Mouse (Mus musculus): Measurements from ENCODE around the gene Stmn1. TPM values are rescaled to one million over a fixed set of nuclear protein-coding genes. Genes with fewer than 3 reads are reported as not detected.

Stmn1 gene
- polyA plus RNA-seq, 1 experiment from 2014 or later = 979 TPM

DNA sequence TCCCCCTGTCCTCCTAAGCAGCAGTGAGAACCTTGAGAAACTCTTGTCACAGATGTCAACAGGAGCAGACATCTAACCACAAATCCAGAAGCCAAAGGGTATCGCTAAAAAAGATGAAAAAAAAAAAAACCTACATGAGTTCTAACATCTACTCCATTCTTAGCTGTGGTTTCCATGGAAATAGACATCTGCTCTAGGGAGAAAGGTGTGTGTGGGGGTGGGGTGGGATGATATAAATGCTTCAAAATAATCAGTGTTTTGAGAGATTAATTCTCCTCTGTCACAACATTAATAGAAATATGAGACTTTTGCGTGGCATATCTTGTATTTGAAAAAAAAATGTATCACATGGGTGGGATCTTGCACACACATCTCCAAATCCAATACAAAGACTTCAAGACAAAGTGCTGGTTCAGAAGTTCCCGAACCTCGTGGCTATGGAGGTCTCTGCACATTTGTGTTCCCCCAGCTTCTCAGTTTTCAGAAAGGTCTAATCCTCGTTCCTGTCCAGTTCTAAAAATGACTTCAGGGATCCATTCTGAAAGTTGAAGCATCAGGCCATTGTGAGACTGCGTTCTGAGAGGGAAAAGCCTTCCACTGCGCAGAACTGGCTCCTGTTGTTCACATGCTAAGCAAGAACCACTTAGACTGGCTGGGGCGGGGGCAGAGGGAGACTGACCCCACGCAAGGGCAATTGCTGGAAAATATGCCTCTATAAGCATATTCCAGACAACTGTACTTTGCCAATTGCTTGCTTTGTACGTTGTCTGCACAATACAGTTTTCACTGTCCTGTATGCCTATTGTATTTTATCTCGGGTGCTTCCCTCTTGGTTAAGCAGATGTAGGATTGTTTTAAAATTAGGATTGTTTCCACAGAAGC is 1.5 kb upstream of the Stmn1 start:
- 73% methylated on average over 11 of the region's 11 CpGs for WGBS
- peak overlapping the region; percentile 91 for H3K9ac ChIP-seq (ENCODE audit: low read length)
- peaks cover 10% of the 10 kb centered on the region for H3K36me3 ChIP-seq (ENCODE audit: control insufficient read depth, insufficient read depth)
- H3K27ac ChIP-seq (ENCODE audit: low read length) = peak overlapping the region; percentile 69
- H3K4me1 ChIP-seq (ENCODE audit: control insufficient read depth, insufficient read depth, low read length) = peaks cover 9% of the 10 kb centered on the region
- no peaks in the 10 kb centered on the region for H3K27me3 ChIP-seq (ENCODE audit: control insufficient read depth, insufficient read depth, low read length)
- H3K9me3 ChIP-seq (replicated peaks; ENCODE audit: control insufficient read depth, low read length) = peaks cover 3% of the 10 kb centered on the region; the same call in 1 of the 2 replicates
- peak overlapping the region; percentile 96; the same call in 1 of the 2 replicates for H3K4me2 ChIP-seq (ENCODE audit: low read depth, low read length)
- peak overlapping the region; percentile 90; the same call in 1 of the 2 replicates for H3K4me3 ChIP-seq (ENCODE audit: low read length)
- ATAC-seq (replicated peaks; ENCODE audit: extremely low read depth, insufficient read depth, low FRiP score) = no peak

DNA sequence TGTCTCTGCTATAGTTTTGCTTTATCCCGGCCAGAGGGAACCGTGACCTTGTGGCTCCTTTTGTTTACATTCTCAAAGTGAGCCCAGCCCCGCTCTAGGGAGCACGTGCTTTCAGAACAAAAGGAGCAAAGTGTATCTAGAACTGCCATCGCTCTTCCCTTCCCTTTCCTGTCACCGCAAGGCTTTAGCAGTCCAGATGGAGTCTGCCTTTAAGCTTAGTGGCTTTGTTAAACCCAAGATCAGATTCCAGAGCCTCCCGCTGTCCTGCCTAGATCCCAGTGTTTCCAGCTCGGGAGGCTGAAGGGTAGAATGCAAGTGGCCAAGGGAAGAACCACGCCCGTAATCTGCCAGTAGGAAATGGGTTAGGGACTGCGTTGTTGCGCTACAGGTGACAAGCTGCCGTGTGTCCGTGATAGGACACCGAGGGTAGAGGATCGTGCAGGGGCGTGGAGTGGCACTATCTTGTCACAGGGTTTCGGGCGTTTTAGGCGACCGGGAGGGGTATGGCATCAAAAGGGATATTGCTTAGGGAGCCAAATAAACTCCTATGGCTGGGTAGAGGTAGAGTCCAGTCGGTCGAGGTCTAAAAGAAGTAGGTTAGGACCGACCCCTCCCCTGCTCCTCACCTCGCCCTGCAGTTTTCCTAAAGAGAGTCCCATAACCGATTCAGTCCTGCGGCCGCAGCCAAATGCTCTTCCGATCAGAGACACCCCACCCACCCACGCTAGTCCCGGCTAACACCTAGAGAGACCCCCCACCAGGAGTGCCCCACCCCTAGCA is 495 bp upstream of the Stmn1 start:
- H3K4me2 ChIP-seq (ENCODE audit: low read depth, low read length) = peak overlapping the region; percentile 96
- peak overlapping the region; percentile 91 for H3K9ac ChIP-seq (ENCODE audit: low read length)
- WGBS = under 1% methylated on average over 31 of the region's 31 CpGs
- H3K9me3 ChIP-seq (replicated peaks; ENCODE audit: control insufficient read depth, low read length) = peaks cover 3% of the 10 kb centered on the region; the same call in 1 of the 2 replicates
- H3K27me3 ChIP-seq (ENCODE audit: control insufficient read depth, insufficient read depth, low read length) = no peaks in the 10 kb centered on the region
- peak; percentile 3; the same call in 1 of the 2 replicates for ATAC-seq (replicated peaks; ENCODE audit: extremely low read depth, insufficient read depth, low FRiP score)
- H3K4me3 ChIP-seq (ENCODE audit: low read length) = peak overlapping the region; percentile 90
- peaks cover 18% of the 10 kb centered on the region for H3K36me3 ChIP-seq (ENCODE audit: control insufficient read depth, insufficient read depth)
- peak overlapping the region; percentile 69 for H3K27ac ChIP-seq (ENCODE audit: low read length)
- peaks cover 9% of the 10 kb centered on the region for H3K4me1 ChIP-seq (ENCODE audit: control insufficient read depth, insufficient read depth, low read length)

DNA sequence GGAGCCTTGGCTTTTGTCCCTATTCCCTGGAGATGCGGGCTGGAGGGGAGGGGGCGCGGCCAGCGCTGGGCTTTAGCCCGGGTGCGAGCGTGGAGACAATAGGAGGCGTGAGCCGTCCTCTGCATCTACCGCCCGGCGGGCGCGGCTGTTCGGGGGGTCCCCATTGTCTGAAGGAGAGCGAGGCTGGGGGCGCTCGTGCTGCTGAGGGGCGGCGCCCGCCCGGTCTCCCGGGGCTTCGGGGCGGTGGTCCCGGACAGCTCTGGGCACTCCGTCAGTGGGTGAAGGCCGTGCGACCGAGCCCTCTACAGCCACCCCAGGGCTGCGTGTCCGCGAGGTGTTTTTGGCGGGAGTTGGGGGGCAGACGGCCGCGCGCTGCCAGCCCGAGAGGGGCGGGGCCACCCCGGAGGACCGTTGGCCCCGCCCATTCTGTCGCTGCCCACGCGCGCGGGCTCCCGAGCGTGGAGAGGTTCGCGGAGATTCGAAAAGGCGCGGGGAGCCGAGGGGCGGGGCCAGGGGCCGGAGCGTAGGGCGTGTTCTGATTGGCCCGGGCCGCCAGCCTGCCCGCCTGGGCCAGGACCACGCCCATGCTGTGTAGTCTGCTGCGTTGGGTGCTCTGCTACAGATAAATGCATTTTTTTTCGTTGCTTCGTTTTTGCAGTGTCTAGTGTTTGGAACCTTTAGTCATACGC is 602 bp downstream of the Stmn1 start:
- Histone ChIP-seq H3K4me3 (ENCODE audit: low read length) (peak overlapping the region; percentile 90), H3K4me1 (ENCODE audit: control insufficient read depth, insufficient read depth, low read length) (peaks cover 9% of the 10 kb centered on the region), H3K9me3 (replicated peaks; ENCODE audit: control insufficient read depth, low read length) (peaks cover 3% of the 10 kb centered on the region; the same call in 1 of the 2 replicates), H3K9ac (ENCODE audit: low read length) (peak overlapping the region; percentile 91), H3K36me3 (ENCODE audit: control insufficient read depth, insufficient read depth) (peaks cover 25% of the 10 kb centered on the region), H3K27me3 (ENCODE audit: control insufficient read depth, insufficient read depth, low read length) (no peaks in the 10 kb centered on the region), H3K4me2 (ENCODE audit: low read depth, low read length) (peak overlapping the region; percentile 96), H3K27ac (ENCODE audit: low read length) (peak overlapping the region; percentile 92)
- ATAC-seq (replicated peaks; ENCODE audit: extremely low read depth, insufficient read depth, low FRiP score) = peak; percentile 86
- under 1% methylated on average over 68 of the region's 68 CpGs for WGBS

DNA sequence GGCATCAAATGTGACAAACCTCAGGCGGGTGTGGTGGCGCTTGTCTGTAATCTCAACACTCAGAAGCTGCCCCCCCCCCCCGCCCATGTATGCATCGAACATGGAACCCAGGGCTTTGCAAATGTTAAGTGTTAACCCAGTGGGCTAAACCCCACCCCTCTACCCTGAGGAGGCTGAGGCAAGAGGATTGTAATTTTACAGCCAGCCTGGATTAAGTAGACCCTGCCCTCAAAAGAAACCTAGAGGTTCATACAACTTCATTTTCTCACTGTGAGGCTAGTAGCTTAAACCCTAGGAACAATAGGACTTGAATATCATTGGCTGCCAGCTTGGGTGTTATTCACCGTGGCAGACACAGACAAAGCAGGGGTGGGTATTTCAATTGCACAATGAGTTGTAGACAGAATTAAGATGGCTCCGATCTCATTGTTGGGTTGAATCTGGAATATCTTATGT is 1.2 kb downstream of the Stmn1 start:
- ATAC-seq (replicated peaks; ENCODE audit: extremely low read depth, insufficient read depth, low FRiP score) = no peak
- peak overlapping the region; percentile 96 for H3K4me2 ChIP-seq (ENCODE audit: low read depth, low read length)
- peak overlapping the region; percentile 90 for H3K4me3 ChIP-seq (ENCODE audit: low read length)
- H3K36me3 ChIP-seq (ENCODE audit: control insufficient read depth, insufficient read depth) = peaks cover 31% of the 10 kb centered on the region
- no peaks in the 10 kb centered on the region for H3K27me3 ChIP-seq (ENCODE audit: control insufficient read depth, insufficient read depth, low read length)
- peaks cover 9% of the 10 kb centered on the region for H3K4me1 ChIP-seq (ENCODE audit: control insufficient read depth, insufficient read depth, low read length)
- peak overlapping the region; percentile 91 for H3K9ac ChIP-seq (ENCODE audit: low read length)
- WGBS = 11% methylated on average over 6 of the region's 6 CpGs
- H3K27ac ChIP-seq (ENCODE audit: low read length) = peak overlapping the region; percentile 33
- H3K9me3 ChIP-seq (replicated peaks; ENCODE audit: control insufficient read depth, low read length) = peaks cover 3% of the 10 kb centered on the region; the same call in 1 of the 2 replicates

DNA sequence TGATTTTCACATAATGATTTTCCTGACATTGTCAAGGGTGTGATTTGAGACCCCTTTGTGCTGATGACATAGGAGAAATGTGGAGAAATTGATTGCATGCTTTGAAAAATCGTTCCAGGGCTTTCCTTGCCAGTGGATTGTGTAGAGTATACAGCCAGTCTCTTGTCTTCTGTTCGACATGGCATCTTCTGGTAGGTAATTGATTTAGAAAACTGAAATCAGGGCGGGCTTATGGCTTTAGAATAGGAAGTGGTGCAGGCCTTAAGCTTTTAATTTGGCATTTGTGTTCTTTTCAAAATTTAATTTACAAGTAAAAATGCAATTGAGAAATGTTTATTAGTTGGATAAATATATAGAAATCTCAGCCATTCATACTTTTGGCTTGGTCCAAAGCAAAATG is 1.9 kb downstream of the Stmn1 start:
- no peak for ATAC-seq (replicated peaks; ENCODE audit: extremely low read depth, insufficient read depth, low FRiP score)
- H3K36me3 ChIP-seq (ENCODE audit: control insufficient read depth, insufficient read depth) = peaks cover 37% of the 10 kb centered on the region
- WGBS = 73% methylated on average over 3 of the region's 3 CpGs
- H3K27me3 ChIP-seq (ENCODE audit: control insufficient read depth, insufficient read depth, low read length) = no peaks in the 10 kb centered on the region
- H3K4me1 ChIP-seq (ENCODE audit: control insufficient read depth, insufficient read depth, low read length) = peaks cover 9% of the 10 kb centered on the region
- H3K9ac ChIP-seq (ENCODE audit: low read length) = peak overlapping the region; percentile 41; the same call in 1 of the 2 replicates
- H3K4me3 ChIP-seq (ENCODE audit: low read length) = peak overlapping the region; percentile 90
- H3K27ac ChIP-seq (ENCODE audit: low read length) = no peak overlapping the region
- peak overlapping the region; percentile 96 for H3K4me2 ChIP-seq (ENCODE audit: low read depth, low read length)
- peaks cover 3% of the 10 kb centered on the region; the same call in 1 of the 2 replicates for H3K9me3 ChIP-seq (replicated peaks; ENCODE audit: control insufficient read depth, low read length)

DNA sequence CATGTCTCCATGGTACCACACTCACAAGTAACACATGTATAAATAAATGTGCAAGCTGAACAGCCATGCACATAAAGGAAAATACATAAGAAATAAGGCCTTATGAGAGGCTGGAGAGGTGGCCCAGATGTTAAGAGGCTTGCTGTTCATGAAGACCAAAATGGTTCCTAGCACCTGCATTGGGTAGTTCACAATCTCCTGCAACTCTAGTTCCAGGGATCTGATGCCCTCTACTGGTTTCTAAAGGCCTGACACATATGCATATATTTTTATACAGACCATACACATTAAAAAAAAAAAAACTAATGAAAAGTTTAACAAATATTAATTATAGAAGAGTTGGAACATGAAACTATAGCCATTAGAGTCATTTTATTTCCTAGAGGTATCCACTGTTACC is 3.3 kb downstream of the Stmn1 start:
- H3K4me1 ChIP-seq (ENCODE audit: control insufficient read depth, insufficient read depth, low read length) = peaks cover 9% of the 10 kb centered on the region
- ATAC-seq (replicated peaks; ENCODE audit: extremely low read depth, insufficient read depth, low FRiP score) = no peak
- H3K4me3 ChIP-seq (ENCODE audit: low read length) = no peak overlapping the region
- no peak overlapping the region for H3K9ac ChIP-seq (ENCODE audit: low read length)
- H3K9me3 ChIP-seq (replicated peaks; ENCODE audit: control insufficient read depth, low read length) = peaks cover 3% of the 10 kb centered on the region; the same call in 1 of the 2 replicates
- no peak overlapping the region for H3K27ac ChIP-seq (ENCODE audit: low read length)
- H3K27me3 ChIP-seq (ENCODE audit: control insufficient read depth, insufficient read depth, low read length) = no peaks in the 10 kb centered on the region
- H3K4me2 ChIP-seq (ENCODE audit: low read depth, low read length) = no peak overlapping the region
- H3K36me3 ChIP-seq (ENCODE audit: control insufficient read depth, insufficient read depth) = peaks cover 41% of the 10 kb centered on the region

DNA sequence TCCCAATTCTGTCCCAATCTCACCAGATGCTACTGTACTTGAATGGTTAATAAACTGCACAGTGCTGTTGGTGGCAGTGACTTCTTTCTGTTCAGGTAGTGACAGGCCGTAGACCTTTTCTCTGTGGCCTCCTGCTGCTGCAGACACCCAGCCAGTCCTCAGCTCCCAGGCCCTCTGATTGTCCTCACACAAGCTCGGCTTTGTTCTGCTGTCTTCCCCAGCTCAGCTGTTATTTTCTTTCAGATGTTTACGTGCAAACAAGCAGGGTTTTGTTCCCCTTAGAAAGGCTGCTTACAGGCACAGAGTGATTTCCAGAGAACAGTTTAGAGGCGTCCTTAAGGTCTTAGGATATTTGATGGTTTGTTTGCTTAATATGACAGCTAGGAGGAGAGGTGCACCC is 5.6 kb downstream of the Stmn1 start:
- peaks cover 41% of the 10 kb centered on the region for H3K36me3 ChIP-seq (ENCODE audit: control insufficient read depth, insufficient read depth)
- WGBS = 80% methylated on average over 4 of the region's 4 CpGs

DNA sequence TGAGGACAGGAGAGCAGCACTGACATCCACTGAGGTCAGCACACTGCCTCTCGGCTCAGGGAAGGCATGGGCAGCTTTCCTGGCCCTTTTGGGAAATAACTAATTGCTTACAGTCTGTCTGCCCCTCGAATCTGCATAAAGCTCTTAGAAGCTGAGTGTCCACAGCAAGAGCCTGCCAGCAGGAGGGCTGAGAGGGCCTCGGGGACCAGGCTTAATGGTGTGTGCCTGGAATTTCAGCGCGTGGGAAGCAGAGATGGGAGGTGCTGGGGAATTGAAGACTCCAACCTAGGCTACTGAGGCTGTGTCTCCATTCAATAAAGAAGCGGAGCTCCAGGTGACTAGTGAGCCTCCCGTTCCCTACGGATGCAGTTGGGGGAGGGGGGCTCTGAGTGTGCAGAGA is 6.1 kb downstream of the Stmn1 start:
- Histone ChIP-seq H3K4me3 (ENCODE audit: low read length) (no peak overlapping the region), H3K9me3 (replicated peaks; ENCODE audit: control insufficient read depth, low read length) (peaks cover 3% of the 10 kb centered on the region; the same call in 1 of the 2 replicates), H3K4me2 (ENCODE audit: low read depth, low read length) (no peak overlapping the region), H3K9ac (ENCODE audit: low read length) (no peak overlapping the region), H3K27ac (ENCODE audit: low read length) (no peak overlapping the region), H3K4me1 (ENCODE audit: control insufficient read depth, insufficient read depth, low read length) (peaks cover 7% of the 10 kb centered on the region), H3K36me3 (ENCODE audit: control insufficient read depth, insufficient read depth) (peaks cover 41% of the 10 kb centered on the region), H3K27me3 (ENCODE audit: control insufficient read depth, insufficient read depth, low read length) (no peaks in the 10 kb centered on the region)
- 77% methylated on average over 8 of the region's 8 CpGs for WGBS
- no peak for ATAC-seq (replicated peaks; ENCODE audit: extremely low read depth, insufficient read depth, low FRiP score)

More for the DNA sequence above, 5.6 kb downstream of the Stmn1 start:
- Histone ChIP-seq H3K9ac (ENCODE audit: low read length) (no peak overlapping the region), H3K9me3 (replicated peaks; ENCODE audit: control insufficient read depth, low read length) (peaks cover 3% of the 10 kb centered on the region; the same call in 1 of the 2 replicates), H3K27ac (ENCODE audit: low read length) (no peak overlapping the region), H3K4me3 (ENCODE audit: low read length) (no peak overlapping the region), H3K27me3 (ENCODE audit: control insufficient read depth, insufficient read depth, low read length) (no peaks in the 10 kb centered on the region), H3K4me1 (ENCODE audit: control insufficient read depth, insufficient read depth, low read length) (peaks cover 7% of the 10 kb centered on the region), H3K4me2 (ENCODE audit: low read depth, low read length) (no peak overlapping the region)
- no peak for ATAC-seq (replicated peaks; ENCODE audit: extremely low read depth, insufficient read depth, low FRiP score)

All from heart, embryonic 16.5 days (tissue).